Mouse (Mus musculus) limb, embryonic 12.5 days (tissue): ENCODE measurements around the gene Ush2a. TPM values are rescaled to one million over a fixed set of nuclear protein-coding genes. Genes with fewer than 3 reads are reported as not detected.

Source experiments
- ATAC-seq: fragments of 200-750 bp; cut with Nextera tagmentation; 2 replicates; pipeline ENCODE4 v1.8.0; 2017; ENCODE audit warnings: low read depth, moderate TSS enrichment; ENCODE audit not compliant: insufficient number of reproducible peaks, insufficient read depth, low FRiP score, low TSS enrichment
- H3K27ac ChIP-seq: fragments of 300-500 bp; sonication (generic); 2 replicates; pipeline ENCODE4 v1.5.1; 2016; ENCODE audit warnings: mild to moderate bottlenecking, moderate library complexity
- H3K27me3 ChIP-seq: fragments of 300-500 bp; sonication (generic); 2 replicates; pipeline ENCODE4 v1.6.1; 2016; ENCODE audit warnings: mild to moderate bottlenecking, moderate library complexity
- H3K36me3 ChIP-seq: fragments of 300-500 bp; sonication (generic); 2 replicates; pipeline ENCODE4 v1.6.1; 2016; ENCODE audit warnings: mild to moderate bottlenecking, moderate library complexity
- H3K4me1 ChIP-seq: fragments of 300-500 bp; sonication (generic); replicated peaks from 2 replicates; pipeline ENCODE4 v1.6.1; 2016
- H3K4me2 ChIP-seq: fragments of 300-500 bp; sonication (generic); 2 replicates; pipeline ENCODE4 v1.6.1; 2016; ENCODE audit warnings: mild to moderate bottlenecking, moderate library complexity
- H3K4me3 ChIP-seq: fragments of 300-500 bp; sonication (generic); replicated peaks from 2 replicates; pipeline ENCODE4 v1.5.1; 2016; ENCODE audit warnings: mild to moderate bottlenecking
- H3K9ac ChIP-seq: fragments of 300-500 bp; sonication (generic); replicated peaks from 2 replicates; pipeline ENCODE4 v1.6.1; 2016; ENCODE audit warnings: mild to moderate bottlenecking, moderate library complexity
- H3K9me3 ChIP-seq: fragments of 300-500 bp; sonication (generic); 2 replicates; pipeline ENCODE4 v1.6.1; 2016; ENCODE audit warnings: mild to moderate bottlenecking, moderate library complexity
- WGBS: fragments of 180-500 bp; shearing (Covaris S2); methylation state at CpG from one replicate; pipeline ENCODE4 v1.1.7; 2016; 5-methylcytosine and 5-hydroxymethylcytosine counted together
- polyA plus RNA-seq: library from polyadenylated mRNA; unstranded; fragments of >200 nt; fragmentation: Nextera tagmentation; extraction: Ambion mirVana; gene quantifications from 2 replicates; pipeline ENCODE4 v1.2.1, GENCODE M21; 2016

The Ush2a gene
- polyA plus RNA-seq, 1 experiment from 2014 or later, result 0.08 TPM

- Histone ChIP-seq H3K4me3 (no peak overlapping the region), H3K4me1 (no peaks in the 10 kb centered on the region), H3K27ac (no peak overlapping the region), H3K27me3 (no peaks in the 10 kb centered on the region), H3K4me2 (no peak overlapping the region), H3K36me3 (peaks cover 89% of the 10 kb centered on the region), H3K9ac (no peak overlapping the region), H3K9me3 (no peaks in the 10 kb centered on the region)
- ATAC-seq, result no peak
- WGBS, result 21% methylated on average over 3 of the region's 3 CpGs
Measured at GRCm38 (mm10) chr1:188980050-188980449, 718.2 kb downstream of the Ush2a start.

- no peak overlapping the region for H3K9ac ChIP-seq
- H3K36me3 ChIP-seq, result peaks cover 71% of the 10 kb centered on the region
- no peak overlapping the region for H3K27ac ChIP-seq
- no peak overlapping the region for H3K4me2 ChIP-seq
- 62% methylated on average over 4 of the region's 4 CpGs for WGBS
- no peak overlapping the region for H3K4me3 ChIP-seq
- ATAC-seq, result no peak
- H3K27me3 ChIP-seq, result no peaks in the 10 kb centered on the region
- no peaks in the 10 kb centered on the region for H3K9me3 ChIP-seq
- no peaks in the 10 kb centered on the region for H3K4me1 ChIP-seq
Measured at GRCm38 (mm10) chr1:188993218-188993617, 731.4 kb downstream of the Ush2a start.

- Histone ChIP-seq H3K4me3 (no peak overlapping the region), H3K27ac (no peak overlapping the region), H3K36me3 (peaks cover 72% of the 10 kb centered on the region), H3K4me1 (no peaks in the 10 kb centered on the region), H3K9ac (no peak overlapping the region), H3K4me2 (no peak overlapping the region), H3K9me3 (no peaks in the 10 kb centered on the region), H3K27me3 (no peaks in the 10 kb centered on the region)
- WGBS, result 98% methylated on average over 3 of the region's 3 CpGs
- ATAC-seq, result no peak
Measured at GRCm38 (mm10) chr1:188997921-188998320, 736.1 kb downstream of the Ush2a start.

- WGBS, result 94% methylated on average over 10 of the region's 10 CpGs
Measured at GRCm38 (mm10) chr1:188999981-189000380, 738.2 kb downstream of the Ush2a start.

GRCm38 (mm10) chr1:189001815-189002214 lies 740.0 kb downstream of the Ush2a start:
- ATAC-seq, result no peak
- peaks cover 57% of the 10 kb centered on the region for H3K36me3 ChIP-seq
- H3K9me3 ChIP-seq, result no peaks in the 10 kb centered on the region
- H3K4me3 ChIP-seq, result no peak overlapping the region
- peaks cover 11% of the 10 kb centered on the region for H3K4me1 ChIP-seq
- H3K4me2 ChIP-seq, result no peak overlapping the region
- H3K9ac ChIP-seq, result no peak overlapping the region
- WGBS, result 85% methylated on average over 12 of the region's 12 CpGs
- no peaks in the 10 kb centered on the region for H3K27me3 ChIP-seq
- H3K27ac ChIP-seq, result no peak overlapping the region

More at GRCm38 (mm10) chr1:188999981-189000380, 738.2 kb downstream of the Ush2a start:
- H3K4me3 ChIP-seq, result no peak overlapping the region
- no peaks in the 10 kb centered on the region for H3K27me3 ChIP-seq
- ATAC-seq, result no peak
- H3K36me3 ChIP-seq, result peaks cover 70% of the 10 kb centered on the region
- H3K4me2 ChIP-seq, result no peak overlapping the region
- no peak overlapping the region for H3K9ac ChIP-seq
- H3K4me1 ChIP-seq, result no peaks in the 10 kb centered on the region
- no peak overlapping the region for H3K27ac ChIP-seq
- H3K9me3 ChIP-seq, result no peaks in the 10 kb centered on the region

- no peak for ATAC-seq
- Histone ChIP-seq H3K9me3 (no peaks in the 10 kb centered on the region), H3K4me2 (no peak overlapping the region), H3K27ac (no peak overlapping the region), H3K9ac (no peak overlapping the region), H3K4me1 (peaks cover 13% of the 10 kb centered on the region), H3K4me3 (no peak overlapping the region), H3K27me3 (no peaks in the 10 kb centered on the region), H3K36me3 (peaks cover 30% of the 10 kb centered on the region)
- 97% methylated on average over 1 of the region's 1 CpGs for WGBS
Measured at GRCm38 (mm10) chr1:189004774-189005173, 743.0 kb downstream of the Ush2a start.

GRCm38 (mm10) chr1:189006267-189006666 lies 744.4 kb downstream of the Ush2a start:
- Histone ChIP-seq H3K9ac (no peak overlapping the region), H3K36me3 (peaks cover 16% of the 10 kb centered on the region; the same call in 1 of the 2 replicates), H3K4me3 (peak overlapping the region; percentile 99; the same call in 1 of the 2 replicates), H3K27me3 (no peaks in the 10 kb centered on the region), H3K4me2 (peak overlapping the region; percentile 94), H3K9me3 (no peaks in the 10 kb centered on the region), H3K4me1 (peaks cover 13% of the 10 kb centered on the region), H3K27ac (no peak overlapping the region)
- WGBS, result 62% methylated on average over 5 of the region's 5 CpGs
- ATAC-seq, result no peak

GRCm38 (mm10) chr1:189006826-189007225 lies 745.0 kb downstream of the Ush2a start:
- Histone ChIP-seq H3K4me3 (peak overlapping the region; percentile 99), H3K4me1 (peaks cover 13% of the 10 kb centered on the region), H3K27ac (no peak overlapping the region), H3K9ac (peak overlapping the region; percentile 94), H3K36me3 (peaks cover 15% of the 10 kb centered on the region; the same call in 1 of the 2 replicates), H3K27me3 (no peaks in the 10 kb centered on the region), H3K9me3 (no peaks in the 10 kb centered on the region), H3K4me2 (peak overlapping the region; percentile 94)
- ATAC-seq, result no peak
- WGBS, result 5% methylated on average over 7 of the region's 7 CpGs

GRCm38 (mm10) chr1:189007239-189007979 lies 745.6 kb downstream of the Ush2a start, which contains the start of gene Kctd3:
Kctd3 (minus strand) TSS chr1:189007841.
- H3K4me3 ChIP-seq, result peak within 1 kb of the TSS; percentile 99
- no peaks in the 10 kb centered on the region for H3K27me3 ChIP-seq
- H3K27ac ChIP-seq, result peak within 1 kb of the TSS; percentile 70
- WGBS, result under 1% methylated on average over 74 of the region's 74 CpGs
- peak; percentile 79 for ATAC-seq
- H3K9me3 ChIP-seq, result no peaks in the 10 kb centered on the region
- H3K4me1 ChIP-seq, result peaks cover 13% of the 10 kb centered on the region
- peak within 1 kb of the TSS; percentile 94 for H3K4me2 ChIP-seq
- H3K36me3 ChIP-seq, result peaks cover 13% of the 10 kb centered on the region; the same call in 1 of the 2 replicates
- H3K9ac ChIP-seq, result peak within 1 kb of the TSS; percentile 94

GRCm38 (mm10) chr1:189007980-189008324 lies 746.1 kb downstream of the Ush2a start:
- 47% methylated on average over 7 of the region's 7 CpGs for WGBS
- Histone ChIP-seq H3K36me3 (peaks cover 10% of the 10 kb centered on the region; the same call in 1 of the 2 replicates), H3K27me3 (no peaks in the 10 kb centered on the region), H3K9ac (no peak overlapping the region), H3K4me2 (peak overlapping the region; percentile 19; the same call in 1 of the 2 replicates), H3K4me1 (peaks cover 18% of the 10 kb centered on the region), H3K27ac (no peak overlapping the region), H3K9me3 (no peaks in the 10 kb centered on the region), H3K4me3 (peak overlapping the region; percentile 99)
- peak; percentile 46 for ATAC-seq

- WGBS, result 84% methylated on average over 4 of the region's 4 CpGs
- H3K36me3 ChIP-seq, result no peaks in the 10 kb centered on the region
- H3K27ac ChIP-seq, result no peak overlapping the region
- no peaks in the 10 kb centered on the region for H3K9me3 ChIP-seq
- no peak overlapping the region for H3K9ac ChIP-seq
- no peak overlapping the region for H3K4me3 ChIP-seq
- peaks cover 5% of the 10 kb centered on the region; the same call in 1 of the 2 replicates for H3K27me3 ChIP-seq
- H3K4me2 ChIP-seq, result no peak overlapping the region
- peaks cover 34% of the 10 kb centered on the region for H3K4me1 ChIP-seq
- no peak for ATAC-seq
Measured at GRCm38 (mm10) chr1:189010671-189011070, 748.8 kb downstream of the Ush2a start.
